Mouse (Mus musculus) frontal cortex, adult (tissue): ENCODE measurements at regions not wholly inside any gene's neighbourhood (a gene's known extent, or its start where the extent isn't known, plus 50 kb on each side); places are given as distances from the start of the nearest gene placed in this dataset.

ENCODE experiments used
- ATAC-seq: cut with Nextera tagmentation; 2 replicates; pipeline ENCODE4 v1.9.2; 2017; ENCODE audit warnings: mild to moderate bottlenecking, moderate library complexity, mixed read lengths; ENCODE audit not compliant: low TSS enrichment

DNA sequence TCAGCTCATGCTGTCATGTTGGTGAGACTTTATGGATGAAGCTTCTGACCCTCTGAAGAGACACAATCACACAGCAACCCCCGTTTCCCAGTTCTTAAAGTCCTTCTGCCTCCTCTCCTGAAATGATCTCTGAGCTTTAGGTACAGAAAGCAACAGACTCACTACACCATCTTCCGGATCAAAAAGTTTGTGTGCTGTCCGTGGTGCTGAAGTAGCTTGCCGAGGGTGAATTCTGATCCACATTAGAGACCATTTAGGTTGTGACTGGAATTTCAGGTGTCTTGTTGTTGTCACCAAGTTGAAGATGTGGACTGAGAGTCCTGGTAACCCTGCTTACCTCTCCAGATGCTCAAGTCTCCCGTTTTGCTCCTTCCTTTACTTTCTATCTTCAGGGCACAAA is 375.2 kb downstream of the Shisa9 start:
- no peak for ATAC-seq

DNA sequence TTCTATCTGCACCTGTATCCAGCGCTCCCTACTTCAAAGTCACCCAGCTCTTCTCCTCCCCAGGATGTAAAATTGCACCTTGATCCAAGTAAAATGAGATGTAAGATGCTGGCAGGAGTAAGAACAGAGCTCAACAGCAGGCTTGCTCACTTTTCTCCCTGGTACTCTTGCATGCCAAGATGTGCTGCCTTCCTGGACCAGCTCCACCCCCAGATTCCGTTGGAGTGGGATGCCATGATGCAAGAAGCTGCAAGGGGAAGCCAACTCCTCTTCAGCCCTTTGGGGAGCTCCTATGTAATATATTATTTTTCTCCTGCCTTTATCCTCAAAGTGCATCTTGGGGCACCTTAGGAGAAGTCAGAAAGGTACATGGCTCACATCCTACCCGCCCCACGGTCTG is 405.6 kb downstream of the Shisa9 start:
- ATAC-seq, result peak; percentile 95

DNA sequence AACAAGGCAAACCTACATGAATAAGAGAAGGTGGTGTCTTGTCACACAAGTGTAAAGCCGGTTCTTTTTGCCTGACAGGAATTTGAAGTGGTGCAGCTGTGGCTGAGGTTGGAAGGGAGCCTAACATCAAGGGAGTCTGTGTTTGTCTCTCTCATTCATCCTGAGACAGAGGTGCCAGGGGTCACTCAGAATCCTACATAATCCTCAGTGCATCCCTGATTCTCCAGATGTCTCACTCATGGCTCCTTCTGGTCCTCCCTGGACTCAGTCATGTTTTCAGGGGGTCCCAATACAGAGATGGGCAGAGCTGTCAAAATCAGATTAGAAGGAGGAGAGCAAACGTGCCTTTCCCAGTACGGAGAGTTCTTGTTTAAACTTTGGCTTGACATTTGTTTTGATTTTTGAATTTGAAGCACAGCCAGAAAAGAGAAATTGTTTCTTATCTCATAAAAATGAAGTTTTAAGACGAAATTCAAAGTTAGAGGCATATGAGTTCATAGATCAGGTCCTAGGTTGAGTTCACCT is 451.8 kb downstream of the Shisa9 start:
- no peak for ATAC-seq

DNA sequence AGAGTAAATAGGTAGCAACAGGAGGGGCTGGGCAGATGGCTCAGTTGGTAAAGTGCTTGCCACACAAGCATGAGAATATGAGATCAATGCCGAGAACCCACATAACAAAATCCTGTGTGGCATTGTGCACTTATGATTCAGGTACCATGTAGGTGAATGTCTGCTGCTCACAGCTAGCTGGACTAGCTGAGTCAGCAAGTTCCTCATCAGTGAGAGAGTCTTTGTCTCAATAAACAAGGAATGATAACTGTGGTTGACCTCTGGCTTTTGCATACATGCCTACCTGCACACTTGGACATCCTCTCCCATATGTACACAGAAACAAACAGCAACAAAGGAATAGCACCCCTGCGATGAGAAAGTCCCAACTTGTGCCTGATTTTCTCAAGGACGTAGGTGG is 454.7 kb downstream of the Shisa9 start:
- no peak for ATAC-seq

DNA sequence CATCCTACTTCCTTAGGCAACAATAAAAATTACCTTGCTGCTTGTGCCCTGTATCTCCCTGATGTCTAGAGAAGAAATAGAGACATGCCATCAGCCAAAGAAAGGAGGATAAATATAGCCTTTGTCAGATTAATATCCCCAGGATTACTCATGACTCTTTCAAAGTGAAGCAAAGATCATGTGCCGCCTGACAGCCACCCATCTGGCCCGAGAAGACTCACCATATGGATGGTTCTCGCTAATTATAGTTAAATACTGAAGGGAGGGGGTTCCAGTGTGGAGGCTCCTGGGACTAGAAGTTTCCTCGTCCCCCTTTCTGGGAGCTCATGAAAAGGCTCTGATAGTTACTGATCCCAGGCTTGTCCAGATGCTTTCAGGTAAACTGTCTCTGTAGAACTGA is 470.9 kb downstream of the Shisa9 start:
- no peak for ATAC-seq
